Mouse (Mus musculus) midbrain, embryonic 12.5 days (tissue): ENCODE data around the gene Tmem120b. TPM values are rescaled to one million over a fixed set of nuclear protein-coding genes. Genes with fewer than 3 reads are reported as not detected.

Source experiments
- ATAC-seq: fragments of 200-750 bp; cut with Nextera tagmentation; 2 replicates; pipeline ENCODE4 v1.8.0; 2017; ENCODE audit warnings: low read depth, moderate TSS enrichment, moderate library complexity; ENCODE audit not compliant: low FRiP score
- H3K27ac ChIP-seq: fragments of 300-500 bp; sonication (generic); replicated peaks from 2 replicates; pipeline ENCODE4 v1.5.1; 2016; ENCODE audit warnings: mild to moderate bottlenecking
- H3K27me3 ChIP-seq: fragments of 300-500 bp; sonication (generic); 2 replicates; pipeline ENCODE4 v1.6.1; 2016; ENCODE audit warnings: mild to moderate bottlenecking
- H3K36me3 ChIP-seq: fragments of 300-500 bp; sonication (generic); 2 replicates; pipeline ENCODE4 v1.6.1; 2016
- H3K4me1 ChIP-seq: fragments of 300-500 bp; sonication (generic); 2 replicates; pipeline ENCODE4 v1.6.1; 2016
- H3K4me2 ChIP-seq: fragments of 300-500 bp; sonication (generic); replicated peaks from 2 replicates; pipeline ENCODE4 v1.6.1; 2016; ENCODE audit warnings: mild to moderate bottlenecking, moderate library complexity
- H3K4me3 ChIP-seq: fragments of 300-500 bp; sonication (generic); 2 replicates; pipeline ENCODE4 v1.5.1; 2016; ENCODE audit warnings: mild to moderate bottlenecking
- H3K9ac ChIP-seq: fragments of 300-500 bp; sonication (generic); replicated peaks from 2 replicates; pipeline ENCODE4 v1.6.1; 2016; ENCODE audit warnings: mild to moderate bottlenecking, moderate library complexity
- H3K9me3 ChIP-seq: fragments of 300-500 bp; sonication (generic); 2 replicates; pipeline ENCODE4 v1.6.1; 2016; ENCODE audit warnings: mild to moderate bottlenecking
- WGBS: fragments of 180-500 bp; shearing (Covaris S2); methylation state at CpG from one replicate; pipeline ENCODE4 v1.1.7; 2016; 5-methylcytosine and 5-hydroxymethylcytosine counted together
- polyA plus RNA-seq: library from polyadenylated mRNA; unstranded; fragments of >200 nt; fragmentation: Nextera tagmentation; extraction: Ambion mirVana; gene quantifications from 2 replicates; pipeline ENCODE4 v1.2.1, GENCODE M21; 2016

Tmem120b gene
- 10.8 and 12.7 TPM in 2 replicates for polyA plus RNA-seq

DNA sequence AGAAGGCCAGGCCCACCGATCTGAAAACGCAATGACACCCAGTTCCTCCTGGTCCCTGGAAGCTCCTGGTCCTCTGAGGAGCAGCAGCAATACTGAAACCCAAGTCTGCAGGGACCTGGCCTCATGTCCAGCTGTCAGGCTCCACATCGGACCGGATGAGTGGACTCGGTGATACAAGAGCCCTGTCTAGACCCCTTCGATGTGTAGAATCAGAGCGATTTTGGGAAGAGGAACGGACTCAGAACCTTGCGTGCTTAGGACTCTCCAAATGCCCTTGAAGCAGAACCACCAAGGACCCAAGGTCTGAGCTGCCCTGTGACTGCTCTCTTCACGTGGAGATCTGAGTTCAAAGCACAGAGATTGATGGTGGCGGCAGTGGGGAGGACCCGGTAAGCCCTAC lies at the start of gene Tmem120b:
Gene Tmem120b (plus strand): TSS at position 301 of the 400 bp plus-strand sequence.
- no peaks in the 10 kb centered on the region for H3K4me1 ChIP-seq
- ATAC-seq = no peak
- H3K4me2 ChIP-seq = no peak within 1 kb of the TSS
- H3K9me3 ChIP-seq = peaks cover 3% of the 10 kb centered on the region; the same call in 1 of the 2 replicates
- H3K9ac ChIP-seq = no peak within 1 kb of the TSS
- WGBS = 83% methylated on average over 12 of the region's 12 CpGs
- H3K27ac ChIP-seq = no peak within 1 kb of the TSS
- H3K36me3 ChIP-seq = no peaks in the 10 kb centered on the region
- no peaks in the 10 kb centered on the region for H3K27me3 ChIP-seq
- H3K4me3 ChIP-seq = no peak within 1 kb of the TSS

DNA sequence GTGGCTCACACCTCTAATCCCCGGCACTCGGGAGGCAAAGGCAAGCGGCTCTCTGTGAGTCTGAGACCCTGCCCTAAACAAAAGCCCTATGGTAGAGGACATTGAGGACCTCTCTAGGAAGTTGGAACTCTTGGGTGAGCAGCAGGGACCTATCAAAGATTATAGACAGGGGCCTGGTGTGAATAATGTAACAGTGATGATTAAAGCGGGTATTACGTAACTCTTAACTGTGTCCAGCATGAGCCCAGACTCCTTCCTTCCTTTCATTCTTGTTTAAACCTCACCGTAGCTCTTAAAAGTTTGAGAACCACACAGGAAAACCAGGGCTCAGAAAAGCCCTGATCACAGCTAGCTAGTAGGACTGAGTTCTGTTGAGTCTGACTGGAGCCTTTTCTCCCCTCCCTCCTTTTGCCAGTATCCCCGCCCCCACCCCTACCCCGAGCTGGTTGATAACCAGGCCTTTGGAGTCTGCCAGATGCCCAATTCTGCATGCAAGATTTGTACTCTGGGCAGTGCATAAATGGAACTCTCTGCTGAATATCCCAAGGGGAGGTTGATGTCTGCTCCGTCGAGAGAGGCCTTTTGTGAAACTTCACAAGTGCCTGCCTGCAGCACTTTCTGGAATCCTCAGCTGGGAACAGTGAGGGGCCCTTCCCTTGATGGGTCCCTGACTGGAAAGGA lies 48.7 kb upstream of the Tmem120b start:
- Histone ChIP-seq H3K9me3 (no peaks in the 10 kb centered on the region), H3K4me3 (no peak overlapping the region), H3K9ac (no peak overlapping the region), H3K4me1 (peaks cover 30% of the 10 kb centered on the region), H3K36me3 (no peaks in the 10 kb centered on the region), H3K27ac (peak overlapping the region; percentile 69), H3K4me2 (0 out of 2 replicates have a peak overlapping the region, but pooled peaks have one; percentile 9), H3K27me3 (no peaks in the 10 kb centered on the region)
- WGBS = 49% methylated on average over 10 of the region's 10 CpGs
- peak; percentile 17; the same call in 1 of the 2 replicates for ATAC-seq

DNA sequence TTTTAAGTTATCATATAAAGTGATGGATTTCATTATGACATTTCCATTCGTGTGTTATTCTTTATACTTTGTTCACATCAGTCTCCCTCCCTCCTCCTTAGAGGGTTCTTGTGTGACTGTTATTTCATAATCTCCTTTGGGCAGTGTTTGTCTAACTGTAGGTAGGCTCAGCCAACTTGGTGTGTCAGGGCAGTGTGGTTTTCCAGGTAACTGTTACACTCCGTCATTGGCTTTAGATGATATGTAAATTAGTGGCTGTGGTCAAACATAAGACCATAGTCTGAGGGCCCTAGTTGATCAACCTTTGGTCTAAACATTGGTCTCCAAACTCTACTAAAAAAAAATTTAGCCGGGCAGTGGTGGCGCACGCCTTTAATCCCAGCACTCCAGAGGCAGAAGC lies 47.8 kb upstream of the Tmem120b start:
- 96% methylated on average over 5 of the region's 5 CpGs for WGBS
- H3K9me3 ChIP-seq = no peaks in the 10 kb centered on the region
- no peaks in the 10 kb centered on the region for H3K27me3 ChIP-seq
- no peak overlapping the region for H3K4me2 ChIP-seq
- peaks cover 27% of the 10 kb centered on the region for H3K4me1 ChIP-seq
- H3K36me3 ChIP-seq = no peaks in the 10 kb centered on the region
- no peak overlapping the region for H3K4me3 ChIP-seq
- no peak for ATAC-seq
- no peak overlapping the region for H3K9ac ChIP-seq
- no peak overlapping the region for H3K27ac ChIP-seq

DNA sequence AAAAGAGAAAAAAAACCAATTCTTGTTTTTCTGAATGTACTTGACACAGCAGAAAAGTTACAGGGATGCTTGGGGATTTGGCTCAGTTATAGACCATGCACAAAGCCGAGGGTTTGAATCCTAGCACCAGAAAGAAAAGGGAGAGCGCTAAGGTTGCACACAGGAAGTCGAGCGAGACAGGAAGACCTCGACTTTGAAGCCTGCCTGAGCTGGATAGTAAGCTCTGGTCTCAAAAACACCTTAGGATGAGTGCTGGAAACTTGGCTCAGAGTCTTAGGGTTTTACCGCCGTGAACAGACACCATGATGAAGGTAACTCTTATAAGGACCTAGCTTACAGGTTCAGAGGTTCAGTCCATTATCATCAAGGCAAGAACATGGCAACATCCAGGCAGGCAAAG lies 46.8 kb upstream of the Tmem120b start:
- no peak for ATAC-seq
- no peaks in the 10 kb centered on the region for H3K9me3 ChIP-seq
- no peak overlapping the region for H3K4me2 ChIP-seq
- no peak overlapping the region for H3K4me3 ChIP-seq
- no peak overlapping the region for H3K27ac ChIP-seq
- no peak overlapping the region for H3K9ac ChIP-seq
- WGBS = 91% methylated on average over 7 of the region's 7 CpGs
- H3K27me3 ChIP-seq = no peaks in the 10 kb centered on the region
- peaks cover 17% of the 10 kb centered on the region for H3K4me1 ChIP-seq
- no peaks in the 10 kb centered on the region for H3K36me3 ChIP-seq

DNA sequence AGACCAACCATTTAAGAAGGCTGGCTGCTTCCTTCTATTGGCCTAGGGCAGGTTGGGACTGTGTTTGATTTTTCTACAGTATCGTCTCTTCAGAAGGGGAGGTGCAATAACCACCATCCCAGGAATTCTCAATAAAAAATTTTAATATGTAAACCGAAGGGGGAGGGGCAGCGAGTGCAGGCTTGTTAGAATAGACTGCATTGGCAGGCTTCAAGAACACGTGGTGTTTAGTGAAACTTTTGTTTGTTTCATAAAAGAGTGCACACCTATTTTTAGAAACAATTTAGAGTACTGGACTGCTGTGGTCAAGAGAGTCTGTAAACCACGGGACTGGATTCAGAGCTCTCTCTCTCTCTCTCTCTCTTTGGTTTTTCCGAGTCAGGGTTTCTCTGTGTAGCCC lies 45.2 kb upstream of the Tmem120b start:
- Histone ChIP-seq H3K27ac (no peak overlapping the region), H3K9me3 (no peaks in the 10 kb centered on the region), H3K27me3 (no peaks in the 10 kb centered on the region), H3K4me2 (no peak overlapping the region), H3K4me1 (peaks cover 11% of the 10 kb centered on the region), H3K4me3 (no peak overlapping the region), H3K9ac (no peak overlapping the region), H3K36me3 (no peaks in the 10 kb centered on the region)
- WGBS = 88% methylated on average over 6 of the region's 6 CpGs
- no peak for ATAC-seq

DNA sequence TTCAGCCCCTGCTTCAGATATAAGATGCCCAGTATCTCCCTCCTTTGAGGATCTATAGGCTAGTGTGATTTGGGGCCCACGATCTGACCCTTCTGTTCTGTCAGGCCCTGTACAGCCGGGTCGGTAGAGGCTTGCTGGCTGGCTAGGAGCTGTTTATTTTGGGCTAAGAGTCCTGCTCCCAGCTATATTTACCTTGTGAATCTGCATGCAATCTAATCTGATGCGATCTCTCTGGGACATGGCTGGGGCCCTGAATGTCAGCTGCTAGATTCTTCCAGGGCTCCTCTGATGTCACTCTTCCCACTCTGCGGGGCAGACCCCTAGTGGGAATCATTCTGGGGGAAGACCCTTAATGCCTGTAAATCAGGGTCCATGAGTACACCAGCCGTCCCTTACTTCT lies 43.9 kb upstream of the Tmem120b start:
- H3K4me2 ChIP-seq = no peak overlapping the region
- no peak overlapping the region for H3K4me3 ChIP-seq
- peaks cover 4% of the 10 kb centered on the region; the same call in 1 of the 2 replicates for H3K36me3 ChIP-seq
- ATAC-seq = no peak
- H3K9ac ChIP-seq = no peak overlapping the region
- peaks cover 6% of the 10 kb centered on the region for H3K4me1 ChIP-seq
- H3K27ac ChIP-seq = no peak overlapping the region
- H3K9me3 ChIP-seq = no peaks in the 10 kb centered on the region
- H3K27me3 ChIP-seq = no peaks in the 10 kb centered on the region
- WGBS = 90% methylated on average over 6 of the region's 6 CpGs

DNA sequence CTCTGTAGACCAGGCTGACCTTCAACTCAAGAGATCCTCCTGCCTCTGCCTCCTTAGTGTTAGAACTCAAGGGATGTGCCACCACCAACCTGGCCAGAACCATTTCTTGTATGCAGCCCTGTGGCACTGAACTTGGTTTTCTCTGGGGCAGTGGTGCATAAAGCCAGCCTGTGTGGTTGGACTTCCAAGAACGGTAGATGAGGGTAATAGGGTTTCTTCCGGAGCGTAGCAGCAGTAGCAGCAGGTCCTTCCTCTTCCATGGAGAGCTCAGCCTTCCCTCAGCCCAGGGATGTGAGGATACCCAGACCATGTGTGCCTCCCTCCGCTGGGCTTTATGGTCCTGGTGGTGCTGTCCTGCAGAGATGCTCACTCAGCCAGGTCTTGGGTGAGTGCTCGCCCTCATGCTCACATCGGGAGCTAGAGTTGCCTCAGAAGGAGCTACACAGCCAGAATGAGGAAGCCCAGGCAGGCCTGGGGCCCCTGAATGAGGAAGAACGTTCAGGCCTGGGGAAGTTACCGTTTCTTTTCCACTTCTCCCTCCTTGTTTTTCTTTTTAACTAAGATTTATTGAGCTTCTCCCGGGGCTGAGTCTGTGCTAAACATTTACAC lies 43.1 kb upstream of the Tmem120b start:
- no peak for ATAC-seq
- Histone ChIP-seq H3K4me3 (no peak overlapping the region), H3K36me3 (peaks cover 12% of the 10 kb centered on the region), H3K27ac (no peak overlapping the region), H3K4me2 (no peak overlapping the region), H3K9ac (no peak overlapping the region), H3K27me3 (no peaks in the 10 kb centered on the region), H3K9me3 (no peaks in the 10 kb centered on the region), H3K4me1 (no peaks in the 10 kb centered on the region)
- WGBS = 87% methylated on average over 9 of the region's 9 CpGs

DNA sequence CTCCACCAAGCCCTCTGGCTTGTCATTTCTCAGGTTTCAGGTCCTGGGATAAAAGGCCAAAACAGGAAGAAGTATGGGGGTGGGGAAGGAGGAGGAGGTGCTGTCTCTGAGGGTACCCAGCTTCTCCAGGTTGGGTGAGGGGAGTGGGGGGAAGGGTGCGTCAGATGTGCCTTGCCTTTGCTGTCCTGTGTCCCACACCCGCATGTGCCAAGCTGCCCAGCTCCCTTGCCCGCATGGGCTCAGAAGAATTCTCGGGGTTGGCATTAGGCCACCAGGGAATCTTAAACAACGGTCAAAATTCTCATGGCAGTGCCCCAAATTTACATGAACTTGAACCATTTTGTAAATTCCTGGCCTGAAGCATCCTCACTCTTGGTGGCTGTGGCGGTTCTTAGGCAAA lies 41.8 kb upstream of the Tmem120b start:
- Histone ChIP-seq H3K27ac (no peak overlapping the region), H3K36me3 (peaks cover 13% of the 10 kb centered on the region), H3K4me2 (no peak overlapping the region), H3K9ac (no peak overlapping the region), H3K9me3 (no peaks in the 10 kb centered on the region), H3K27me3 (no peaks in the 10 kb centered on the region), H3K4me1 (no peaks in the 10 kb centered on the region), H3K4me3 (no peak overlapping the region)
- WGBS = 80% methylated on average over 6 of the region's 6 CpGs
- ATAC-seq = no peak

DNA sequence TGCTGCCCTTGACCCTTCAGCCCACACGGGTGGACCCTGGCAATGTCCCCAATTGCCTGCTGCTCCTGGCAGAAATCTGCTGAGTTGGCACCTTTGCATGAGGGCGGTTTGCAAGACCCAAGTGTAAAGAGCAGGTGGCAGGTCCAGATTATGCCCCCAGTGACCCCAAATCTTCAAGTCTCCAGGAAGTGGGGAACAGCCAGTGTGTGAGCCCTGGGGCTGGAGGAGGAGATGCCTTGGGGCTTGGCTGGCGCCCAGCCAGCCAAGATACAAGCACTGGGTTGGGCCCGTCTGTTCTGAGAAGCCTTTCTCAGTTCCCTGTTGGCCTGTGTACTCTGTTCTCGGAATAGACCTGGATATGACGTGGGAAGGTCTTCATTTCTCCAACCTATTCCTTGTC lies 40.8 kb upstream of the Tmem120b start:
- H3K4me2 ChIP-seq = no peak overlapping the region
- H3K27ac ChIP-seq = no peak overlapping the region
- no peaks in the 10 kb centered on the region for H3K9me3 ChIP-seq
- H3K27me3 ChIP-seq = no peaks in the 10 kb centered on the region
- WGBS = 81% methylated on average over 6 of the region's 6 CpGs
- H3K9ac ChIP-seq = no peak overlapping the region
- ATAC-seq = no peak
- no peaks in the 10 kb centered on the region for H3K4me1 ChIP-seq
- no peak overlapping the region for H3K4me3 ChIP-seq
- H3K36me3 ChIP-seq = peaks cover 16% of the 10 kb centered on the region

DNA sequence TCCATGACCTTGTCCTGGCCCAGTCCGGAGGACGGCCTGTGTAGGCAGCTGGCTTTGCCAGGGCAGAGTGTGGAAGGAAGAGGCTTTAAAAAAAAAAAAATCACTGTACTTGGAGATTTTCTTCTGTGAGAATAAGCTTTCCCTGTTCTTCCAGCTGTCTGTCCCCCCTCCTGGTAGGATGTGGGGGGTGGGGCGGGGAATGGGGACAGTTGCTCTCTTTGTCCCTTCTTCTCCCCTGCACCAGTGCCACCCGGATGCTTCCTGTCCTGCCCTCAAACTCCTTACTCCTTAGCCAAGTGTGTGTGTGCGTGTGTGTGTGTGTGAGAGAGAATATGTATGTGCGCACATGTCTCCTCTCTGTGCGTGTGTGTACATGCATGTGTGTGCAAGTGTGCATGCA lies 38.5 kb upstream of the Tmem120b start:
- H3K9me3 ChIP-seq = no peaks in the 10 kb centered on the region
- no peak overlapping the region for H3K27ac ChIP-seq
- no peak overlapping the region for H3K4me3 ChIP-seq
- WGBS = 91% methylated on average over 7 of the region's 7 CpGs
- no peak for ATAC-seq
- H3K9ac ChIP-seq = no peak overlapping the region
- peaks cover 16% of the 10 kb centered on the region for H3K36me3 ChIP-seq
- no peaks in the 10 kb centered on the region for H3K27me3 ChIP-seq
- H3K4me1 ChIP-seq = no peaks in the 10 kb centered on the region
- no peak overlapping the region for H3K4me2 ChIP-seq

DNA sequence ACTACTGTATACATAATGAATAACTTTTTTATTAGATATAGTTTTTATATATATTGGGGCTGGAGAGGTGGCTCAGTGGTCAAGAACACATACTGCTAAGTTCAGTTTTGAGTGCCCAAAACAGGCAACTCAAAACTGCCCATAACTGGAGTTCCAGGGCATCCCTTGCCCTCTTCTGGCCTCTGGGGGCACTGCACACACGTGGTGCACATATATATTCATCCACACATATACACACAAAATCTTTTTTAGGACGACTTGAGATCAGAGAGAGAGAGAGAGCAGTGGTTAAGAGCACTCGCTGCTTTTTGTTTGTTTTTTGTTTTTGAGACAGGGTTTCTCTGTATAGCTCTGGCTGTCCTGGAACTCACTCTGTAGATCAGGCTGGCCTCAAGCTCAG lies 36.9 kb upstream of the Tmem120b start:
- H3K36me3 ChIP-seq = peaks cover 16% of the 10 kb centered on the region
- ATAC-seq = no peak
- H3K4me3 ChIP-seq = no peak overlapping the region
- H3K9ac ChIP-seq = no peak overlapping the region
- no peak overlapping the region for H3K27ac ChIP-seq
- no peak overlapping the region for H3K4me2 ChIP-seq
- whole genome bisulfite sequencing = 90% methylated on average over 3 of the region's 3 CpGs
- no peaks in the 10 kb centered on the region for H3K4me1 ChIP-seq
- H3K9me3 ChIP-seq = no peaks in the 10 kb centered on the region
- H3K27me3 ChIP-seq = no peaks in the 10 kb centered on the region

DNA sequence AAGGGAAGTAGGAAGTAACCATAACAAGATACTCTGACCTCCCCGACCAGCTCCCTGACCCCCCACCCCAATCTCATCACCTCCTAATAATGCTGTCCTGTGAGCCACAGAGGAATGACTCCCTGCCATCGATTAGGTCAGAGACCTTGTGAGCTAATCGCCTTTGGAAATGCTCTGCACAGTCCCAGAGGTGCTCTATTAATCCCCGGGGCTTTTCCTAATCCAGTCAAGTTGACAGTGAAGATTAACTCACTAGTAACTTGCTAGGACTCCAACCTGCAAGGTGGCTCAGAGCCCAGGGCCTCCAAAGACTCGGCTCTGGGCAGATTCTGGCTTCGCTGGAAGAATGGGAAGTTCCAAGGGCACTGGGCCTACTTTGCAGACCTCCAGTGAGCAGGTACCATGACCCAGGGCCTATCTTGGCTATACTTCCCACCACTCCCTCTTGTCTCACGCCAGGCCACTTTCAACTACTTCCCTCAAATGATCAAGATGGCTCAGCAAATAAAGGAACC lies 34.5 kb upstream of the Tmem120b start:
- Histone ChIP-seq H3K4me2 (no peak overlapping the region), H3K36me3 (peaks cover 16% of the 10 kb centered on the region), H3K27ac (no peak overlapping the region), H3K4me1 (no peaks in the 10 kb centered on the region), H3K4me3 (no peak overlapping the region), H3K9me3 (no peaks in the 10 kb centered on the region), H3K27me3 (no peaks in the 10 kb centered on the region), H3K9ac (no peak overlapping the region)
- 59% methylated on average over 7 of the region's 7 CpGs for WGBS
- no peak for ATAC-seq
